Mouse (Mus musculus) embryo, embryonic 11.5 days (tissue): Measurements from ENCODE around the gene Zfp955b.
"Not testable (repeated sequence)": the region's sequence is repeated elsewhere in the genome, so short reads cannot be mapped to it uniquely, and the experiment has no call there.

ENCODE experiments used
- DNase-seq: peaks from one replicate; pipeline ENCODE4 v3.0.0-alpha.2; 2012; ENCODE audit warnings: low read depth, low spot score

The Zfp955b gene

GRCm38 (mm10) chr17:33289039-33289875 is at the start of gene Zfp955b:
Zfp955b (plus strand) TSS chr17:33289544.
- DNase-seq: not testable (repeated sequence)

GRCm38 (mm10) chr17:33254530-33255318 is 34.6 kb upstream of the Zfp955b start, which contains the start of gene Zfp955a:
Zfp955a (minus strand) TSS chr17:33255145.
- DNase-seq: not testable (repeated sequence)

- DNase-seq: not testable (repeated sequence)
Observed at GRCm38 (mm10) chr17:33255319-33255657, 34.1 kb upstream of the Zfp955b start.

- DNase-seq: no peak
Observed at GRCm38 (mm10) chr17:33264376-33264775, 25.0 kb upstream of the Zfp955b start, which contains the start of gene Olfr63. Olfr63 (plus strand) TSS chr17:33264676.

- DNase-seq: no peak
Observed at GRCm38 (mm10) chr17:33268907-33269306, 20.4 kb upstream of the Zfp955b start.

GRCm38 (mm10) chr17:33289876-33290149 is 469 bp downstream of the Zfp955b start:
- DNase-seq: not testable (repeated sequence)

GRCm38 (mm10) chr17:33352981-33353380 is 63.6 kb downstream of the Zfp955b start:
- DNase-seq: no peak
